Comparison of ENCODE assay signal across 8 mouse cellular contexts in the genomic region with DNA sequence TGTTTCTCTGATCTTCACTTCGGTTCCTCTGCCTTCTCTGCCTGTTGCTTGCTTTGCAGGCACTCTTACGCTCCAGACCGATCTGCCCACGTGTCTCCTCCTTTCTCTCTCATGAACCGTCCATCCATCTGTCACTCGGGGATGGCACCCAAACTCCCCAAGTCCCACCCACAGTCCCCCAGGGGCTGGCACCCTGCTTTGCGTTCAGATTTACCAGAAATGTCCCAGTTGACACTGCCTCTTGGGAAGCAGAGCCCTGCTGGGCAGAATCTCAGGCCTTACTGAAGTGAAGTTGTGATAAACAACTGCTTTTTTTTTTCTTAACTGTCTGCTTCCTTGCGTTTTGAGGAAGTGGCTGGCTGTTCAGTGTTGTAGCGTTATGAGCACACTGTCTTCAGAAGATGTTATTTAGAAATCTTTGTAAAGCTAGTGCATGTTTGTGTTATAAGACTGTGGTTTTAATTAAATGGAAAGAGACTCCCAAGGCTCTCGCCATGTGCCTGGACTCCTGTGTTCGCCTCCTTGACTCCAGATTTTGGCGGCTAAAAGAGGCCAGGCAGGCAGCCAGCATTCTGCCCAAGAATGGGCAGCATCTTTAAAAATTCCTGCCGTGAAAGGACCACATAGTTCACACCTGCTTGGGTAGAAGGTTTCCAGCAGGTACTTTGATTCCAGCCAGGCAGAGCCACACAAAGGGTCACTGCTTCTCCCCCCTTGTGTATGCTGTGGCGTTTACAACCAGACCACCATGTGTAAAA. TPM values are rescaled to one million over a fixed set of nuclear protein-coding genes. Genes with fewer than 3 reads are reported as not detected.
DNase-seq lines count a peak whose midpoint lies in the region; ATAC-seq and TF ChIP-seq lines count a peak whose summit lies in the region.
"Had no signal": no experiment of that assay in that cellular context is flagged by ENCODE, and none has a peak within 500 bp of the region (broad histone marks: within the 10 kb centered on the region; RNA-seq: fewer than 3 reads in every experiment).

Gene Arhgap25, minus strand, starts transcription at position 307 of the 758 bp plus-strand sequence.

- no peaks in the 10 kb centered on the region for H3K9me3 ChIP-seq in liver, postnatal 0 days (ENCODE audit: low read length)
- no peaks in the 10 kb centered on the region for H3K9me3 ChIP-seq in midbrain, embryonic 16.5 days (replicated peaks; ENCODE audit: control insufficient read depth, low read length, poor library complexity, severe bottlenecking)
- H3K9me3 ChIP-seq: stomach, embryonic 15.5 days had no signal

- no peak for TF ChIP-seq CTCF in left cerebral cortex, adult 2 months (IDR thresholded peaks at IDR 0.05)
- TF ChIP-seq CTCF in cortical plate, adult 2 months (IDR thresholded peaks at IDR 0.05; ENCODE audit: extremely low read depth, insufficient read depth, low read length): no peak
- TF ChIP-seq CTCF in liver, postnatal 0 days (IDR thresholded peaks at IDR 0.05; ENCODE audit: low read depth): no peak

- H3K4me3 ChIP-seq in left cerebral cortex, adult 2 months: peak within 1 kb of the TSS; percentile 36
- H3K4me3 ChIP-seq in cortical plate, adult 2 months (ENCODE audit: insufficient read depth, low read length): peak within 1 kb of the TSS; percentile 21
- peak within 1 kb of the TSS; percentile 31 for H3K4me3 ChIP-seq in liver, postnatal 0 days (ENCODE audit: low read depth, low read length)
- no peak within 1 kb of the TSS for H3K4me3 ChIP-seq in midbrain, embryonic 16.5 days (ENCODE audit: low read depth, low read length)
- H3K4me3 ChIP-seq: stomach, embryonic 15.5 days had no signal

- intact Hi-C loops in left cerebral cortex, adult 2 months (cut with DNase I): no loop called here

- H3K4me1 ChIP-seq in cortical plate, adult 2 months (ENCODE audit: control insufficient read depth, insufficient read depth, low read length): peaks cover 1% of the 10 kb centered on the region; the same call in 1 of the 2 replicates
- H3K4me1 ChIP-seq in liver, postnatal 0 days (ENCODE audit: insufficient read depth): peaks cover 41% of the 10 kb centered on the region
- no peaks in the 10 kb centered on the region for H3K4me1 ChIP-seq in midbrain, embryonic 16.5 days (ENCODE audit: control insufficient read depth, insufficient read depth, low read length)
- H3K4me1 ChIP-seq: stomach, embryonic 15.5 days had no signal

- TF ChIP-seq POLR2A in cortical plate, adult 2 months (IDR thresholded peaks at IDR 0.05; ENCODE audit: extremely low read depth, insufficient read depth, low read length): no peak

- peak within 1 kb of the TSS; percentile 70 for H3K27ac ChIP-seq in left cerebral cortex, adult 2 months
- H3K27ac ChIP-seq in cortical plate, adult 2 months (ENCODE audit: insufficient read depth, low read length): 0 out of 2 replicates have a peak within 1 kb of the TSS, but pooled peaks have one; percentile 73
- H3K27ac ChIP-seq in liver, postnatal 0 days (ENCODE audit: low read depth): peak within 1 kb of the TSS; percentile 83
- H3K27ac ChIP-seq in midbrain, embryonic 16.5 days (ENCODE audit: low read length): no peak within 1 kb of the TSS
- H3K27ac ChIP-seq: stomach, embryonic 15.5 days had no signal

- DNase-seq in left cerebral cortex, adult 2 months (ENCODE audit: extremely low spot score in 1 of 2, low spot score in 2 of 2): peak in 1 of 2 experiments; percentile 26
- no peak for DNase-seq in left cerebral cortex, adult 11 months (ENCODE audit: low spot score)
- peak; percentile 59 for DNase-seq in liver, postnatal 0 days
- peak; percentile 38 to 54 for DNase-seq in spleen, postnatal 14 days (ENCODE audit: low spot score in 2 of 2)
- DNase-seq in retina, embryonic 14.5 days (ENCODE audit: low spot score): no peak

- 26% methylated on average over 14 of the region's 14 CpGs for WGBS in liver, postnatal 0 days (ENCODE audit: insufficient replicate concordance)
- 68% methylated on average over 14 of the region's 14 CpGs for WGBS in midbrain, embryonic 16.5 days

- H3K27me3 ChIP-seq in liver, postnatal 0 days (ENCODE audit: insufficient read depth, low read length): no peaks in the 10 kb centered on the region
- no peaks in the 10 kb centered on the region for H3K27me3 ChIP-seq in midbrain, embryonic 16.5 days (ENCODE audit: control insufficient read depth, insufficient read depth, low read depth, low read length)
- H3K27me3 ChIP-seq: stomach, embryonic 15.5 days had no signal

- peak within 1 kb of the TSS; percentile 69 for H3K4me2 ChIP-seq in liver, postnatal 0 days (ENCODE audit: low read depth, low read length)
- H3K4me2 ChIP-seq in midbrain, embryonic 16.5 days (ENCODE audit: low read length): no peak within 1 kb of the TSS
- H3K4me2 ChIP-seq: stomach, embryonic 15.5 days had no signal

- peak within 1 kb of the TSS; percentile 35 for H3K9ac ChIP-seq in liver, postnatal 0 days (replicated peaks)
- no peak within 1 kb of the TSS for H3K9ac ChIP-seq in midbrain, embryonic 16.5 days (ENCODE audit: low read depth, low read length)
- H3K9ac ChIP-seq: stomach, embryonic 15.5 days had no signal

- TF ChIP-seq EP300 in liver, postnatal 0 days (IDR thresholded peaks at IDR 0.05; ENCODE audit: low read depth): no peak

- ATAC-seq in liver, postnatal 0 days: peak; percentile 33
- ATAC-seq in midbrain, embryonic 16.5 days: no peak

- 0 out of 2 replicates have a peak, but pooled peaks cover 6% of the 10 kb centered on the region for H3K36me3 ChIP-seq in liver, postnatal 0 days (replicated peaks; ENCODE audit: insufficient read depth, low read length)
- no peaks in the 10 kb centered on the region for H3K36me3 ChIP-seq in midbrain, embryonic 16.5 days (ENCODE audit: control insufficient read depth, insufficient read depth, low read length)
- H3K36me3 ChIP-seq: stomach, embryonic 15.5 days had no signal

RNA-seq across cellular contexts. Expression of gene Arhgap25, which starts in this region (rescaled TPM):
- total RNA-seq in left cerebral cortex, adult 2 months (2021): 1 to 10 TPM; 8.5 to 9.6 TPM
- 6.2 and 7.0 TPM in 2 replicates for polyA plus RNA-seq in cortical plate, adult 2 months (2012; rRNA removed)
- 6.0 TPM in 2 replicates for polyA plus RNA-seq in liver, postnatal 0 days (2015; fragmentation: Nextera tagmentation; extraction: Ambion mirVana)
- polyA plus RNA-seq in midbrain, embryonic 16.5 days (2015; fragmentation: Nextera tagmentation; extraction: Ambion mirVana): 0.99 and 1.9 TPM in 2 replicates

Comparison
In these comparisons a context has a peak if more than half of its experiments do, and no peak if none do; other contexts are left out.
1. DNase-seq: peak in liver, postnatal 0 days (single experiment) and spleen, postnatal 14 days (2 of 2); none in left cerebral cortex, adult 11 months (single experiment) and retina, embryonic 14.5 days (single experiment).